ENCODE assay signal across 8 mouse cellular contexts in genomic region chr12:87267682-87268081, GRCm38 (mm10). TPM values are rescaled to one million over a fixed set of nuclear protein-coding genes. Genes with fewer than 3 reads are reported as not detected.
DNase-seq lines count a peak whose midpoint lies in the region; ATAC-seq and TF ChIP-seq lines count a peak whose summit lies in the region.

No protein-coding gene starts in this region.

- H3K79me2 ChIP-seq in C2C12 (ENCODE audit: control insufficient read depth, insufficient read depth): peaks cover 57% of the 10 kb centered on the region

- peak; percentile 17 for TF ChIP-seq CTCF in C2C12 (IDR thresholded peaks at IDR 0.05; ENCODE audit: control insufficient read depth, insufficient read depth, insufficient read length)

- H3ac ChIP-seq in C2C12 (ENCODE audit: control insufficient read depth, insufficient read length, low read depth): peak overlapping the region; percentile 45

- 23% methylated on average over 4 of the region's 4 CpGs for whole genome bisulfite sequencing in midbrain, embryonic 13.5 days

- intact Hi-C loops in gastrocnemius, postnatal 36 days (cut with DNase I): loop anchor here (5.0 to 10.0 kb wide), 2 partner anchors 65 to 147 kb away; no protein-coding TSS in a partner anchor

- no peaks in the 10 kb centered on the region for H3K9me3 ChIP-seq in erythroblast, embryonic 14.5 days (ENCODE audit: control insufficient read depth, low read length)
- no peaks in the 10 kb centered on the region for H3K9me3 ChIP-seq in midbrain, embryonic 13.5 days

- H3K36me3 ChIP-seq in erythroblast, embryonic 14.5 days (ENCODE audit: control insufficient read depth): peaks cover 53% of the 10 kb centered on the region
- H3K36me3 ChIP-seq in C2C12 (ENCODE audit: control insufficient read depth, insufficient read depth): peaks cover 49% of the 10 kb centered on the region
- peaks cover 53% of the 10 kb centered on the region for H3K36me3 ChIP-seq in midbrain, embryonic 13.5 days

- DNase-seq in cerebellum, adult 18-20 months: peak; percentile 33 to 37
- peak; percentile 48 for DNase-seq in forelimb bud, embryonic 11.5 days (ENCODE audit: low read depth, low spot score)
- peak; percentile 32 for DNase-seq in kidney, postnatal 14 days
- DNase-seq in gastrocnemius, postnatal 36 days: no peak

- H3K27ac ChIP-seq in midbrain, embryonic 13.5 days: no peak overlapping the region

- H3K4me1 ChIP-seq in erythroblast, embryonic 14.5 days (ENCODE audit: control insufficient read depth): peaks cover 32% of the 10 kb centered on the region
- H3K4me1 ChIP-seq in midbrain, embryonic 13.5 days (replicated peaks): peaks cover 27% of the 10 kb centered on the region

- ATAC-seq in erythroblast, adult 5-6 weeks (replicated peaks; ENCODE audit: low FRiP score, poor library complexity, severe bottlenecking): no peak
- ATAC-seq in midbrain, embryonic 13.5 days: no peak

- H3K9ac ChIP-seq in midbrain, embryonic 13.5 days (replicated peaks): peak overlapping the region; percentile 89

- H3K27me3 ChIP-seq in erythroblast, embryonic 14.5 days (ENCODE audit: control insufficient read depth): no peaks in the 10 kb centered on the region
- no peaks in the 10 kb centered on the region for H3K27me3 ChIP-seq in C2C12 (ENCODE audit: control insufficient read depth, insufficient read depth, insufficient read length)
- no peaks in the 10 kb centered on the region for H3K27me3 ChIP-seq in midbrain, embryonic 13.5 days

- H3K4me2 ChIP-seq in midbrain, embryonic 13.5 days (replicated peaks): peak overlapping the region; percentile 94

- H3K79me3 ChIP-seq in C2C12 (ENCODE audit: low read depth): peaks cover 31% of the 10 kb centered on the region

- peak overlapping the region; percentile 87 for H3K4me3 ChIP-seq in erythroblast, embryonic 14.5 days (replicated peaks)
- peak overlapping the region; percentile 85 for H3K4me3 ChIP-seq in C2C12 (ENCODE audit: insufficient read depth, poor library complexity, severe bottlenecking)
- H3K4me3 ChIP-seq in midbrain, embryonic 13.5 days (replicated peaks): peak overlapping the region; percentile 82

TF ChIP-seq in C2C12, 6 proteins besides CTCF, POLR2A, EP300 and RAD21:
- no peak for TF ChIP-seq FOSL1 (IDR thresholded peaks at IDR 0.05; ENCODE audit: insufficient read depth, low read length, poor library complexity, severe bottlenecking)
- TF ChIP-seq MAX (IDR thresholded peaks at IDR 0.05): no peak
- TF ChIP-seq CEBPB (IDR thresholded peaks at IDR 0.05; ENCODE audit: low read depth): no peak
- no peak for TF ChIP-seq USF1 (IDR thresholded peaks at IDR 0.05; ENCODE audit: low read depth)
- TF ChIP-seq MYOG (IDR thresholded peaks at IDR 0.05; ENCODE audit: control insufficient read depth, extremely low read depth, insufficient read length): no peak
- TF ChIP-seq MYOD1 (IDR thresholded peaks at IDR 0.05; ENCODE audit: control insufficient read depth, insufficient read length, low read depth): no peak

RNA-seq across cellular contexts. Expression of gene Ahsa1, which starts 1.4 kb away (rescaled TPM):
- polyA plus RNA-seq in erythroblast, embryonic 14.5 days (2012): 12.6 and 13.5 TPM in 2 replicates
- 17.9 and 19.2 TPM in 2 replicates for total RNA-seq in erythroblast, adult 5-6 weeks (2015; ENCODE audit: low replicate concordance)
- 53.0 and 74.6 TPM in 2 replicates for total RNA-seq in erythroblast, adult 5-6 weeks (2017; ENCODE audit: low replicate concordance)
- 226 TPM for polyA plus RNA-seq in C2C12 (2012; fragmentation: generic; extraction: Trizol)
- polyA plus RNA-seq in midbrain, embryonic 13.5 days (2015; fragmentation: Nextera tagmentation; extraction: Ambion mirVana): 207 and 209 TPM in 2 replicates
- total RNA-seq in gastrocnemius, postnatal 36 days (2021): 100 to 1,000 TPM; 117 to 123 TPM

RNA-seq across cellular contexts. Expression of gene Vipas39, which starts 1.6 kb away (rescaled TPM):
- polyA plus RNA-seq in erythroblast, embryonic 14.5 days (2012): 0.06 TPM in 1 of 2 replicates, not detected in the other
- total RNA-seq in erythroblast, adult 5-6 weeks (2015; ENCODE audit: low replicate concordance): 5.9 and 16.7 TPM in 2 replicates
- 5.9 and 6.6 TPM in 2 replicates for total RNA-seq in erythroblast, adult 5-6 weeks (2017; ENCODE audit: low replicate concordance)
- polyA plus RNA-seq in C2C12 (2012; fragmentation: generic; extraction: Trizol): 23.2 TPM
- polyA plus RNA-seq in midbrain, embryonic 13.5 days (2015; fragmentation: Nextera tagmentation; extraction: Ambion mirVana): 67.3 and 69.3 TPM in 2 replicates
- total RNA-seq in gastrocnemius, postnatal 36 days (2021): 10 to 100 TPM in 1 of 2 experiments, 1 to 10 TPM in 1; 7.3 to 10.1 TPM

RNA-seq across cellular contexts. Expression of gene Noxred1, which starts 29.1 kb away (rescaled TPM):
- polyA plus RNA-seq in erythroblast, embryonic 14.5 days (2012): 0.03 TPM in 1 of 2 replicates, not detected in the other
- total RNA-seq in erythroblast, adult 5-6 weeks (2015; ENCODE audit: low replicate concordance): 2.7 TPM in 1 of 2 replicates, not detected in the other
- total RNA-seq in erythroblast, adult 5-6 weeks (2017; ENCODE audit: low replicate concordance): not detected in 2 replicates
- polyA plus RNA-seq in C2C12 (2012; fragmentation: generic; extraction: Trizol): 0.18 TPM
- polyA plus RNA-seq in midbrain, embryonic 13.5 days (2015; fragmentation: Nextera tagmentation; extraction: Ambion mirVana): 1.4 and 1.7 TPM in 2 replicates
- under 1 TPM; 0.33 to 0.47 TPM for total RNA-seq in gastrocnemius, postnatal 36 days (2021)

RNA-seq across cellular contexts. Expression of gene Ism2, which starts 31.8 kb away (rescaled TPM):
- polyA plus RNA-seq in erythroblast, embryonic 14.5 days (2012): not detected in 2 replicates
- total RNA-seq in erythroblast, adult 5-6 weeks (2015; ENCODE audit: low replicate concordance): not detected in 2 replicates
- not detected in 2 replicates for total RNA-seq in erythroblast, adult 5-6 weeks (2017; ENCODE audit: low replicate concordance)
- 0.18 TPM for polyA plus RNA-seq in C2C12 (2012; fragmentation: generic; extraction: Trizol)
- polyA plus RNA-seq in midbrain, embryonic 13.5 days (2015; fragmentation: Nextera tagmentation; extraction: Ambion mirVana): 0.79 and 0.93 TPM in 2 replicates
- not detected for total RNA-seq in gastrocnemius, postnatal 36 days (2021)

Comparison
In these comparisons a context has a peak if more than half of its experiments do, and no peak if none do; other contexts are left out.
1. DNase-seq: peak in cerebellum, adult 18-20 months (2 of 2), forelimb bud, embryonic 11.5 days (single experiment) and kidney, postnatal 14 days (single experiment); none in gastrocnemius, postnatal 36 days (0 of 2).
2. RNA of gene Ahsa1, which starts 1.4 kb away (polyA plus RNA-seq): 226 TPM in C2C12 (single experiment) and 207 to 209 TPM in midbrain, embryonic 13.5 days; 12.6 to 13.5 TPM in erythroblast, embryonic 14.5 days; every median in the first group is over 10 times any median in the second.
3. RNA of gene Vipas39, which starts 1.6 kb away (polyA plus RNA-seq): 67.3 to 69.3 TPM in midbrain, embryonic 13.5 days and 23.2 TPM in C2C12 (single experiment); 0.06 TPM in erythroblast, embryonic 14.5 days; every median in the first group is over 10 times any median in the second.
4. Peak in every context shown above with its lines, with median percentiles within 50 percentile points of each other: H3K4me3 ChIP-seq.